Comparison of ENCODE assay signal across 12 mouse cellular contexts in the genomic region with DNA sequence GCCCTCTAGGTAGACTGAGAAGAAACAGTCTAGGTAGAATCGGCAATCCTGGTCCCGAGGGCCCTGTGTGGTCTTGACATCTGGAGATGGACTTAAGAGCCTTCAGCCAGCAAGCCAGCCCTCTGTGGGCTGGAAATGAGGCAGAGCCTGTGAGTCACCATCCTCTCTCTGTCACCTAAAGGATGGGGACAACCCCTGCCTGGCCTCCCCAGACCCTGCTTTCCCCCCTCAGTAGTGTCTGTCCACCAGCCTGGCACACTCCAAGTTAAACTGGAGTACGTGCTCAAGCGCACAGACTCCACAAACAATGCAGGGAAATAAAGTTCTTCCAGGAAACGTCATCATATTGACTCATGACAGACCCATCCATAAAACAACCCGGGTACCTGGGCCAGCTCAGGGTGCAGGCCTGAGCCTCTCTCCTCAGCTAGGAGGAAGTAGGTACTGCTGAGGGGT. TPM values are rescaled to one million over a fixed set of nuclear protein-coding genes. Genes with fewer than 3 reads are reported as not detected.
A peak's percentile ranks its signal among the peaks of the same experiment; 100 is the strongest.
DNase-seq lines count a peak whose midpoint lies in the region; ATAC-seq and TF ChIP-seq lines count a peak whose summit lies in the region.
"Had no signal": no experiment of that assay in that cellular context is flagged by ENCODE, and none has a peak within 500 bp of the region (broad histone marks: within the 10 kb centered on the region; RNA-seq: fewer than 3 reads in every experiment).

No protein-coding gene starts in this region.

- no peak overlapping the region for H3K4me2 ChIP-seq in embryonic facial prominence, embryonic 15.5 days (replicated peaks)
- H3K4me2 ChIP-seq in kidney, embryonic 16.5 days (replicated peaks; ENCODE audit: low read depth, low read length), result no peak overlapping the region
- H3K4me2 ChIP-seq in intestine, postnatal 0 days (replicated peaks; ENCODE audit: low read depth), result no peak overlapping the region
- H3K4me2 ChIP-seq: liver, embryonic 15.5 days; neural tube, embryonic 13.5 days had no signal

- ATAC-seq in embryonic facial prominence, embryonic 15.5 days (ENCODE audit: insufficient number of reproducible peaks, low FRiP score, low TSS enrichment, low read depth), result no peak
- peak; percentile 46 for ATAC-seq in kidney, embryonic 16.5 days (ENCODE audit: low FRiP score, low TSS enrichment)
- ATAC-seq in intestine, postnatal 0 days, result 0 out of 2 replicates have a peak, but pooled peaks have one; percentile 12

- no peak overlapping the region for H3K9ac ChIP-seq in embryonic facial prominence, embryonic 15.5 days
- no peak overlapping the region for H3K9ac ChIP-seq in kidney, embryonic 16.5 days (replicated peaks; ENCODE audit: low read length)
- no peak overlapping the region for H3K9ac ChIP-seq in intestine, postnatal 0 days (ENCODE audit: low read depth, low read length)
- H3K9ac ChIP-seq: liver, embryonic 15.5 days; neural tube, embryonic 13.5 days had no signal

- H3K36me3 ChIP-seq in embryonic facial prominence, embryonic 15.5 days, result no peaks in the 10 kb centered on the region
- H3K36me3 ChIP-seq in embryonic facial prominence, embryonic 10.5 days (replicated peaks), result no peaks in the 10 kb centered on the region
- no peaks in the 10 kb centered on the region for H3K36me3 ChIP-seq in kidney, embryonic 16.5 days (ENCODE audit: insufficient read depth, low read length)
- no peaks in the 10 kb centered on the region for H3K36me3 ChIP-seq in intestine, postnatal 0 days (ENCODE audit: control insufficient read depth, insufficient read depth)
- H3K36me3 ChIP-seq in limb, embryonic 10.5 days, result no peaks in the 10 kb centered on the region
- H3K36me3 ChIP-seq: liver, embryonic 15.5 days; neural tube, embryonic 13.5 days had no signal

- no peak for TF ChIP-seq CTCF in intestine, postnatal 0 days (IDR thresholded peaks at IDR 0.05; ENCODE audit: low read depth)

- DNase-seq in embryonic facial prominence, embryonic 10.5 days (ENCODE audit: low spot score), result no peak
- DNase-seq in kidney, adult 9 months, result no peak
- DNase-seq in NIH3T3 (ENCODE audit: low read depth), result peak; percentile 56
- no peak for DNase-seq in limb, embryonic 10.5 days (ENCODE audit: low spot score)
- no peak for DNase-seq in spleen, postnatal 10 days (ENCODE audit: low spot score in 2 of 2)
- DNase-seq: B cell, adult 2 months; thymus, postnatal 36 days had no signal

- 80% methylated on average over 6 of the region's 6 CpGs for WGBS in embryonic facial prominence, embryonic 15.5 days
- WGBS in embryonic facial prominence, embryonic 10.5 days, result 83% methylated on average over 6 of the region's 6 CpGs
- 65% methylated on average over 6 of the region's 6 CpGs for whole genome bisulfite sequencing in kidney, embryonic 16.5 days
- WGBS in intestine, postnatal 0 days, result 47% methylated on average over 6 of the region's 6 CpGs
- 78% methylated on average over 6 of the region's 6 CpGs for WGBS in limb, embryonic 10.5 days

- H3K9me3 ChIP-seq in embryonic facial prominence, embryonic 15.5 days (replicated peaks), result no peaks in the 10 kb centered on the region
- no peaks in the 10 kb centered on the region for H3K9me3 ChIP-seq in embryonic facial prominence, embryonic 10.5 days
- no peaks in the 10 kb centered on the region for H3K9me3 ChIP-seq in kidney, embryonic 16.5 days (ENCODE audit: low read length)
- no peaks in the 10 kb centered on the region for H3K9me3 ChIP-seq in intestine, postnatal 0 days (ENCODE audit: control insufficient read depth)
- no peaks in the 10 kb centered on the region for H3K9me3 ChIP-seq in limb, embryonic 10.5 days (replicated peaks)
- H3K9me3 ChIP-seq: liver, embryonic 15.5 days; neural tube, embryonic 13.5 days had no signal

- H3K4me1 ChIP-seq in embryonic facial prominence, embryonic 15.5 days, result peaks cover 25% of the 10 kb centered on the region
- H3K4me1 ChIP-seq in embryonic facial prominence, embryonic 10.5 days, result peaks cover 17% of the 10 kb centered on the region
- H3K4me1 ChIP-seq in kidney, embryonic 16.5 days (ENCODE audit: insufficient read depth, low read length), result peaks cover 16% of the 10 kb centered on the region
- peaks cover 14% of the 10 kb centered on the region; the same call in 1 of the 2 replicates for H3K4me1 ChIP-seq in intestine, postnatal 0 days (replicated peaks; ENCODE audit: control insufficient read depth, insufficient read depth, low read length)
- peaks cover 14% of the 10 kb centered on the region for H3K4me1 ChIP-seq in limb, embryonic 10.5 days
- H3K4me1 ChIP-seq: neural tube, embryonic 13.5 days had no signal

- peak overlapping the region; percentile 5; the same call in 1 of the 2 replicates for H3K27ac ChIP-seq in embryonic facial prominence, embryonic 15.5 days (replicated peaks)
- H3K27ac ChIP-seq in embryonic facial prominence, embryonic 10.5 days (replicated peaks), result no peak overlapping the region
- H3K27ac ChIP-seq in kidney, embryonic 16.5 days (ENCODE audit: low read length), result peak overlapping the region; percentile 16; the same call in 1 of the 2 replicates
- no peak overlapping the region for H3K27ac ChIP-seq in intestine, postnatal 0 days (ENCODE audit: low read depth, low read length)
- no peak overlapping the region for H3K27ac ChIP-seq in limb, embryonic 10.5 days
- H3K27ac ChIP-seq: liver, embryonic 15.5 days; neural tube, embryonic 13.5 days had no signal

- no peaks in the 10 kb centered on the region; the same call in 1 of the 2 replicates for H3K27me3 ChIP-seq in embryonic facial prominence, embryonic 15.5 days
- 0 out of 2 replicates have a peak, but pooled peaks cover 3% of the 10 kb centered on the region for H3K27me3 ChIP-seq in embryonic facial prominence, embryonic 10.5 days (replicated peaks; ENCODE audit: low read depth, poor library complexity, severe bottlenecking)
- H3K27me3 ChIP-seq in kidney, embryonic 16.5 days (ENCODE audit: insufficient read depth, low read length), result no peaks in the 10 kb centered on the region
- H3K27me3 ChIP-seq in intestine, postnatal 0 days (replicated peaks; ENCODE audit: control insufficient read depth, insufficient read depth, low read length), result no peaks in the 10 kb centered on the region
- H3K27me3 ChIP-seq in limb, embryonic 10.5 days (ENCODE audit: low read depth, poor library complexity, severe bottlenecking), result no peaks in the 10 kb centered on the region
- H3K27me3 ChIP-seq: liver, embryonic 15.5 days; neural tube, embryonic 13.5 days had no signal

- no peak overlapping the region for H3K4me3 ChIP-seq in embryonic facial prominence, embryonic 15.5 days (replicated peaks)
- H3K4me3 ChIP-seq in embryonic facial prominence, embryonic 10.5 days, result no peak overlapping the region
- no peak overlapping the region for H3K4me3 ChIP-seq in kidney, embryonic 16.5 days (ENCODE audit: low read length)
- H3K4me3 ChIP-seq in intestine, postnatal 0 days (ENCODE audit: low read depth, low read length), result no peak overlapping the region
- no peak overlapping the region for H3K4me3 ChIP-seq in limb, embryonic 10.5 days
- H3K4me3 ChIP-seq: liver, embryonic 15.5 days; neural tube, embryonic 13.5 days had no signal

RNA-seq across cellular contexts. Expression of a gene that starts 21.7 kb away (rescaled TPM):
- 29.1 and 31.5 TPM in 2 replicates for polyA plus RNA-seq in embryonic facial prominence, embryonic 15.5 days (2015; fragmentation: Nextera tagmentation; extraction: Ambion mirVana)
- polyA plus RNA-seq in embryonic facial prominence, embryonic 10.5 days (2016; fragmentation: Nextera tagmentation; extraction: Ambion mirVana), result 32.1 and 33.0 TPM in 2 replicates
- 35.0 and 35.2 TPM in 2 replicates for polyA plus RNA-seq in kidney, embryonic 16.5 days (2015; fragmentation: Nextera tagmentation; extraction: Ambion mirVana)
- 5.8 and 6.3 TPM in 2 replicates for polyA plus RNA-seq in intestine, postnatal 0 days (2015; fragmentation: Nextera tagmentation; extraction: Ambion mirVana)
- 34.5 and 39.7 TPM in 2 replicates for polyA plus RNA-seq in limb, embryonic 10.5 days (2016; fragmentation: Nextera tagmentation; extraction: Ambion mirVana)

Comparison
In these comparisons a context has a peak if more than half of its experiments do, and no peak if none do; other contexts are left out.
1. H3K27ac ChIP-seq: peak in embryonic facial prominence, embryonic 15.5 days (single experiment) and kidney, embryonic 16.5 days (single experiment); none in embryonic facial prominence, embryonic 10.5 days (single experiment), intestine, postnatal 0 days (single experiment) and limb, embryonic 10.5 days (single experiment).